Comparison of ENCODE assay signal across 15 mouse cellular contexts in genomic region chr17:9723484-9723883, GRCm38 (mm10). TPM values are rescaled to one million over a fixed set of nuclear protein-coding genes. Genes with fewer than 3 reads are reported as not detected.
DNase-seq lines count a peak whose midpoint lies in the region; ATAC-seq lines count a peak whose summit lies in the region.
"Had no signal": no experiment of that assay in that cellular context is flagged by ENCODE, and none has a peak within 500 bp of the region (broad histone marks: within the 10 kb centered on the region; RNA-seq: fewer than 3 reads in every experiment).

No protein-coding gene starts in this region.

- H3K9ac ChIP-seq in hindbrain, embryonic 16.5 days (ENCODE audit: low read depth, low read length) = no peak overlapping the region
- no peak overlapping the region for H3K9ac ChIP-seq in forebrain, embryonic 15.5 days (replicated peaks)
- H3K9ac ChIP-seq in midbrain, embryonic 11.5 days (ENCODE audit: low read length) = no peak overlapping the region
- H3K9ac ChIP-seq: limb, embryonic 15.5 days had no signal

- H3K27me3 ChIP-seq in hindbrain, embryonic 10.5 days (ENCODE audit: insufficient read depth, poor library complexity, severe bottlenecking) = no peaks in the 10 kb centered on the region
- H3K27me3 ChIP-seq in hindbrain, embryonic 16.5 days (replicated peaks; ENCODE audit: control insufficient read depth, insufficient read depth, low read length) = no peaks in the 10 kb centered on the region
- no peaks in the 10 kb centered on the region for H3K27me3 ChIP-seq in forebrain, embryonic 15.5 days
- no peaks in the 10 kb centered on the region for H3K27me3 ChIP-seq in midbrain, embryonic 11.5 days (ENCODE audit: control insufficient read depth, insufficient read depth, low read length)
- H3K27me3 ChIP-seq: limb, embryonic 15.5 days had no signal

- H3K27ac ChIP-seq in hindbrain, embryonic 10.5 days = peak overlapping the region; percentile 77
- no peak overlapping the region; the same call in 1 of the 2 replicates for H3K27ac ChIP-seq in hindbrain, embryonic 16.5 days (ENCODE audit: low read depth, low read length)
- H3K27ac ChIP-seq in forebrain, embryonic 15.5 days (replicated peaks) = peak overlapping the region; percentile 51; the same call in 1 of the 2 replicates
- 0 out of 2 replicates have a peak overlapping the region, but pooled peaks have one; percentile 3 for H3K27ac ChIP-seq in midbrain, embryonic 11.5 days (ENCODE audit: low read depth, low read length)
- H3K27ac ChIP-seq: kidney, postnatal 0 days; limb, embryonic 15.5 days had no signal

- no peaks in the 10 kb centered on the region for H3K36me3 ChIP-seq in hindbrain, embryonic 10.5 days
- no peaks in the 10 kb centered on the region for H3K36me3 ChIP-seq in hindbrain, embryonic 16.5 days (ENCODE audit: control insufficient read depth, insufficient read depth, low read length)
- H3K36me3 ChIP-seq in forebrain, embryonic 15.5 days = no peaks in the 10 kb centered on the region
- H3K36me3 ChIP-seq in midbrain, embryonic 11.5 days (ENCODE audit: control insufficient read depth, insufficient read depth, low read length) = no peaks in the 10 kb centered on the region
- H3K36me3 ChIP-seq: limb, embryonic 15.5 days had no signal

- H3K4me1 ChIP-seq in hindbrain, embryonic 10.5 days (replicated peaks) = peaks cover 55% of the 10 kb centered on the region
- H3K4me1 ChIP-seq in hindbrain, embryonic 16.5 days (ENCODE audit: control insufficient read depth, insufficient read depth, low read depth, low read length) = 0 out of 2 replicates have a peak, but pooled peaks cover 2% of the 10 kb centered on the region
- H3K4me1 ChIP-seq in forebrain, embryonic 15.5 days = peaks cover 32% of the 10 kb centered on the region
- peaks cover 26% of the 10 kb centered on the region; the same call in 1 of the 2 replicates for H3K4me1 ChIP-seq in midbrain, embryonic 11.5 days (ENCODE audit: control insufficient read depth, insufficient read depth, low read length)
- H3K4me1 ChIP-seq: limb, embryonic 15.5 days had no signal

- 54% methylated on average over 4 of the region's 4 CpGs for WGBS in hindbrain, embryonic 10.5 days
- WGBS in hindbrain, embryonic 16.5 days = 22% methylated on average over 4 of the region's 4 CpGs
- 12% methylated on average over 4 of the region's 4 CpGs for WGBS in forebrain, embryonic 15.5 days
- 32% methylated on average over 4 of the region's 4 CpGs for WGBS in midbrain, embryonic 11.5 days

- no peaks in the 10 kb centered on the region for H3K9me3 ChIP-seq in hindbrain, embryonic 10.5 days
- H3K9me3 ChIP-seq in hindbrain, embryonic 16.5 days (ENCODE audit: control insufficient read depth, low read length) = no peaks in the 10 kb centered on the region; the same call in 1 of the 2 replicates
- H3K9me3 ChIP-seq in forebrain, embryonic 15.5 days = no peaks in the 10 kb centered on the region
- H3K9me3 ChIP-seq in midbrain, embryonic 11.5 days (ENCODE audit: control insufficient read depth, low read length) = no peaks in the 10 kb centered on the region
- H3K9me3 ChIP-seq: limb, embryonic 15.5 days had no signal

- H3K4me2 ChIP-seq in hindbrain, embryonic 16.5 days (ENCODE audit: low read length) = no peak overlapping the region
- H3K4me2 ChIP-seq in forebrain, embryonic 15.5 days (replicated peaks) = no peak overlapping the region
- no peak overlapping the region for H3K4me2 ChIP-seq in midbrain, embryonic 11.5 days
- H3K4me2 ChIP-seq: limb, embryonic 15.5 days had no signal

- ATAC-seq in hindbrain, embryonic 16.5 days = no peak
- ATAC-seq in forebrain, embryonic 15.5 days (replicated peaks) = no peak
- no peak for ATAC-seq in midbrain, embryonic 11.5 days (ENCODE audit: low FRiP score)
- ATAC-seq in megakaryocyte progenitor cell, adult 5-6 weeks (replicated peaks; ENCODE audit: poor library complexity) = no peak
- no peak for ATAC-seq in megakaryocyte-erythroid progenitor cell, adult 5-6 weeks (replicated peaks; ENCODE audit: low FRiP score, low TSS enrichment, poor library complexity, severe bottlenecking)

- no peak for DNase-seq in hindbrain, embryonic 10.5 days (ENCODE audit: low spot score)
- peak; percentile 65 for DNase-seq in adrenal gland, adult 2 months
- DNase-seq in midbrain, embryonic 11.5 days (ENCODE audit: low spot score, missing footprints) = no peak
- DNase-seq in spleen, postnatal 4 days (ENCODE audit: low spot score in 2 of 2) = no peak
- DNase-seq: right cerebral cortex, postnatal 14 days; thymus, postnatal 36 days had no signal

- no peak overlapping the region for H3K4me3 ChIP-seq in hindbrain, embryonic 10.5 days
- H3K4me3 ChIP-seq in hindbrain, embryonic 16.5 days (ENCODE audit: low read length) = no peak overlapping the region
- H3K4me3 ChIP-seq in forebrain, embryonic 15.5 days = no peak overlapping the region
- no peak overlapping the region for H3K4me3 ChIP-seq in midbrain, embryonic 11.5 days (ENCODE audit: low read depth, low read length)
- H3K4me3 ChIP-seq: limb, embryonic 15.5 days had no signal

RNA-seq across cellular contexts. Expression of gene Pabpc6, which starts 54.0 kb away (rescaled TPM):
- 0.06 TPM in 1 of 2 replicates, not detected in the other for polyA plus RNA-seq in hindbrain, embryonic 10.5 days (2016; fragmentation: Nextera tagmentation; extraction: Ambion mirVana)
- not detected in 2 replicates for polyA plus RNA-seq in hindbrain, embryonic 16.5 days (2015; fragmentation: Nextera tagmentation; extraction: Ambion mirVana)
- not detected for total RNA-seq in adrenal gland, adult 2 months (2021)
- not detected in 2 replicates for polyA plus RNA-seq in adrenal gland, adult 2 months (2012; rRNA removed)
- polyA plus RNA-seq in forebrain, embryonic 15.5 days (2015; fragmentation: Nextera tagmentation; extraction: Ambion mirVana) = not detected in 2 replicates
- polyA plus RNA-seq in midbrain, embryonic 11.5 days (2014; fragmentation: Nextera tagmentation; extraction: Ambion mirVana) = not detected in 2 replicates
- total RNA-seq in megakaryocyte progenitor cell, adult 5-6 weeks (2015) = not detected in 2 replicates
- not detected in 2 replicates for total RNA-seq in megakaryocyte progenitor cell, adult 5-6 weeks (2017)
- total RNA-seq in megakaryocyte-erythroid progenitor cell, adult 5-6 weeks (2014; fragmentation: Nextera tagmentation) = not detected in 2 replicates
- not detected in 2 replicates for total RNA-seq in megakaryocyte-erythroid progenitor cell, adult 5-6 weeks (2017)
- total RNA-seq: adrenal gland, adult 18-20 months had no signal
- polyA plus RNA-seq: cortical plate, adult 2 months; heart, postnatal 0 days; kidney, postnatal 0 days; limb, embryonic 15.5 days had no signal
